Mouse (Mus musculus) liver, postnatal 0 days (tissue): Measurements from ENCODE around the gene Fcgrt.

Source experiments
- CTCF ChIP-seq: sonication (generic); IDR thresholded peaks from 2 replicates; pipeline ENCODE4 v1.5.1; 2016; ENCODE audit warnings: antibody characterized with exemption, low read depth
- EP300 ChIP-seq: IDR thresholded peaks from 2 replicates; pipeline ENCODE4 v1.6.1; 2016; ENCODE audit warnings: antibody characterized with exemption, low read depth, mild to moderate bottlenecking

DNA sequence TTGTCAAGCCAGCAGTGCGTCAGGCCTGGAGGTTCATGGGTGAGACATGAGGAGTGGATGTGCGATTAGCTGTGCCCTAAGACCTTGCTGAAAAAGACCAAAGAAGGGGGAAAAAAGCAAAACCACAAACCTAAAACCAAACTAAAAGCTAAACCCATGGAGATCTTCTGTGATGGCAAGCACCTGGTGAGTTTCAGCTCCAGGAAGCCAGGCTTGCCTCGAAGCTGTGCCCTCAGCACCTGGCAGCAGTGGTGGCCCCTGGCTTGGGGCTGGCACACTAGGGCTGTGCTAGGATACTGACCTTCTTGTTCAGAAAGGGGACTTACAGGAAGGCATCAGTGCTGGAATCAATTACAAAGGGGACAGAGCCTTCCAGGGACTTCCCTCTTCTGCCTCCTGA, 37.7 kb upstream of the Fcgrt start:
- TF ChIP-seq CTCF (no peak), EP300 (no peak)
